In the genomic region with DNA sequence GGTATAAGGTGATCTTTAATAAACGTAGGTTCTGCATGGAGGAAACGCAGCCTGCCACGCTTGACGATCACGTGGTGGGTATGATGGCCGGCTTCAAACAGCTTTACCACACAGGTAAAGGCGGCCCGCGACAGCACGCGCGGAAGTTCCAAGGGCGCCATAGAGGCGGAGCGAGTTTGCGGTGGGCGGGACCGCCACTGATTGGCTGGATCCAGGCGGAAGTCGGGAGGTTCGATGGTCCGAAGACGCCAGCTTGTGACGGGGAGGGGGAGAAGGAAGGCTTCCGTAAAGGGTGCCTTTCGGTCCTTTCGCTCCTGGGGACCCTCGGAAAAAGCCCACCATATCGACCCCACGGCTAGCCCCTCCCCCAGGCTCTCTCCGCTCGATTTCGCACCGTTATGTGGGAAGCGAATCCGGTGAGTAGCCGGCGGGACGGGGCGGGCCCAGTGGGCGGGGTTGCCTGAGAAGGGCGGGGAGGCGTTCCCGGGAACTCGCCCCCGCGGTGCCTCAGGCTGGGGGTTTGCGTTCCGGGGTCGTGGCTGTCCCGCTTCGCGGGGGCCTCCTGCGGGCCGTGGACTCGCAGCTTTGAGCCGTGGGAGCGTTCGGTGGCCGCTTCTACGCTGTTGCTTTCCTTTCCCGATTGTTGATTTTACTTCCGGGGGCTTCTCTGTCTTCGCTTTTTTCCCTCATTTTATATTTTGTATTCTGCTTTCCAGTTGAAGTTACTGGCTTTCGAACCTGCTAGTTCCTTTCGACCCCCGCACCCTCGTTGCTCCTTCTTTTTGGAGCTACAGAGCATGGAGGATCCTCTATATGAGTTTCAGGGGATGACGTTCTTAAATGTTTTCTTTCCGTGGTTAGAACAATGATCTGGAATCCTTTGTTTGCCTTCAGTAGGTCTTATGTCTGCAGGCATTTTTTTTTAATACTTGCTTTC, we compare ENCODE assay signal across 1 mouse cellular context.
TF ChIP-seq lines count a peak whose summit lies in the region.

No protein-coding gene starts in this region.

TF ChIP-seq in MEL, 35 proteins besides CTCF, POLR2A, EP300 and RAD21 (continued from another document):
- TF ChIP-seq POLR2AphosphoS2 (IDR thresholded peaks at IDR 0.05; ENCODE audit: low read length) (no peak), ETS1 (IDR thresholded peaks at IDR 0.05; ENCODE audit: low read depth, low read length) (0 out of 2 replicates have a peak, but pooled peaks have one; percentile 12), POLR2AphosphoS5 (IDR thresholded peaks at IDR 0.05; ENCODE audit: borderline replicate concordance, low read depth, low read length) (no peak), GABPA (IDR thresholded peaks at IDR 0.05; ENCODE audit: low read depth, low read length) (no peak), MAFK (IDR thresholded peaks at IDR 0.05; ENCODE audit: borderline replicate concordance, low read depth, low read length) (0 out of 2 replicates have a peak, but pooled peaks have one; percentile 21), TCF12 (IDR thresholded peaks at IDR 0.05; ENCODE audit: low read depth, low read length) (0 out of 2 replicates have a peak, but pooled peaks have one; percentile 17), RCOR1 (IDR thresholded peaks at IDR 0.05; ENCODE audit: low read depth, low read length) (no peak), BHLHE40 (IDR thresholded peaks at IDR 0.05; ENCODE audit: borderline replicate concordance, low read depth, low read length) (no peak), ZNF384 (IDR thresholded peaks at IDR 0.05; ENCODE audit: low read depth, low read length) (no peak; the same call in 1 of the 2 replicates), CHD2 (IDR thresholded peaks at IDR 0.05; ENCODE audit: low read length) (no peak), MAX (IDR thresholded peaks at IDR 0.05; ENCODE audit: low read length) (peak; percentile 94), NRF1 (IDR thresholded peaks at IDR 0.05; ENCODE audit: insufficient read depth, low read depth, low read length, poor library complexity, severe bottlenecking) (no peak), TBP (IDR thresholded peaks at IDR 0.05; ENCODE audit: low read depth, low read length) (peak; percentile 61), MEF2A (IDR thresholded peaks at IDR 0.05; ENCODE audit: extremely low read depth, insufficient replicate concordance, low read depth, low read length, poor library complexity, severe bottlenecking) (no peak), MYC (IDR thresholded peaks at IDR 0.05; ENCODE audit: low read depth, low read length) (peak; percentile 58; the same call in 1 of the 2 replicates), MXI1 (IDR thresholded peaks at IDR 0.05; ENCODE audit: low read depth, low read length) (peak; percentile 60), ZC3H11A (IDR thresholded peaks at IDR 0.05; ENCODE audit: low read depth, low read length) (no peak), ZKSCAN1 (IDR thresholded peaks at IDR 0.05; ENCODE audit: low read depth, low read length) (no peak), JUND (IDR thresholded peaks at IDR 0.05; ENCODE audit: low read depth, low read length) (no peak)
